Mouse (Mus musculus) inflammation-experienced regulatory T-cells, adult 16 weeks (primary cell): Measurements from ENCODE around the gene Ldlrad3. TPM values are rescaled to one million over a fixed set of nuclear protein-coding genes. Genes with fewer than 3 reads are reported as not detected.

ENCODE experiments used
- polyA plus RNA-seq: library from polyadenylated mRNA; unstranded; fragments of 100-300 nt; shearing (Covaris generic); gene quantifications from one replicate; pipeline ENCODE4 v1.2.1, GENCODE M21; 2017

The Ldlrad3 gene
- polyA plus RNA-seq = 1.1 TPM

GRCm38 (mm10) chr2:102185951-102186561 lies at the start of gene Ldlrad3:
Ldlrad3 (minus strand) TSS chr2:102186385.

Other genes starting within 250 kb of the Ldlrad3 start
- 6.6 TPM for gene Trim44, start 221.4 kb upstream of the Ldlrad3 start, polyA plus RNA-seq